Mouse (Mus musculus) heart, postnatal 36 days (tissue): ENCODE data around the gene Brk1. TPM values are rescaled to one million over a fixed set of nuclear protein-coding genes. Genes with fewer than 3 reads are reported as not detected.

Experiments
- DNase-seq, 2 experiments: peaks; one replicate each; pipeline ENCODE4 v3.0.0; 2021 to 2022
- intact Hi-C: fragments of 180-260 bp; cut with DNase I; formaldehyde crosslinking; loops from one replicate; pipeline ENCODE4 v1.15.1; 2025
- total RNA-seq, 2 experiments: library from RNA; stranded (reverse); gene quantifications; 2 replicates each; pipeline ENCODE4 v1.2.3; 2021

Brk1 gene
- total RNA-seq, 2 experiments from 2014 or later = 72.7 to 78.5 TPM

DNA sequence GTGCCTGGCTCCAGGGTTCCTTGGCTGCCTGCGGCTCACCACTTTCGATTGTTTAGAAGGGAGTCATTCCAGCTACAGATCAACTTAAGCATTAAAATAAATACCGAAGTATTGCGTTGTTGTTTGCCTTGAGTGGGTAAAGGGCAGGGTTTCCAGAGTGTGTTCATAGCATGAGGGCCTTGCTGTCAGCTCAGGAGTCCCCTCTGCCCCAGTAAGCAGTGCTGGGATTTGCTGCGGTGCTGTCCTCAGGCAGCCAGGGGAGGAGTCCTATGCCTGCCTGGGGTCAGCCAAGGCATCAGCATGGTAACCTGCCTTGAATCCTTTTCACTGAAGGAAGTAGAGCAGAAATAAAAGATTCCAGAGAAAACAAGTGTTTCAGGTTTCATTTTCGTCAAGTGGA is 52.3 kb downstream of the Brk1 start:
- intact Hi-C loops = no loop called here
- DNase-seq = no peak

DNA sequence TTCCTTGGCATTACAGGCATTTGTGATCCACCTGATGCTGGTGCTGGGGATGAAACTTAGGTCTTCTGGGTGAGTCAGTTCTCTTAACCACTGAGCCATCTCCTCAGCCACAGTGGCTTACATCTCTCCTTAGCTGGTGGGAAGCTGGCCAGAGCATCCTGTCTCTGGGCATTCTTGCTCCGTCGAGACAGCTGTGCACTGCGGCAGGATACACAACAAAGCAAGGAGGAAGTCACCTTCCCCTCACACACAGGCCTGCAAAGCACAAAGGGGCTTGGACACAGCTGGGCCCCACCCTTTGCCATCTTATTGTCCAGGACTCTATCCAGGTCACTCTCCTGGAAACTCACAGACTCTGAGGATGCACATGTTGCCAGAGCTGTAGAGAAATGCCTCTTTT is 53.7 kb downstream of the Brk1 start:
- intact Hi-C loops = no loop called here
- no peak for DNase-seq

DNA sequence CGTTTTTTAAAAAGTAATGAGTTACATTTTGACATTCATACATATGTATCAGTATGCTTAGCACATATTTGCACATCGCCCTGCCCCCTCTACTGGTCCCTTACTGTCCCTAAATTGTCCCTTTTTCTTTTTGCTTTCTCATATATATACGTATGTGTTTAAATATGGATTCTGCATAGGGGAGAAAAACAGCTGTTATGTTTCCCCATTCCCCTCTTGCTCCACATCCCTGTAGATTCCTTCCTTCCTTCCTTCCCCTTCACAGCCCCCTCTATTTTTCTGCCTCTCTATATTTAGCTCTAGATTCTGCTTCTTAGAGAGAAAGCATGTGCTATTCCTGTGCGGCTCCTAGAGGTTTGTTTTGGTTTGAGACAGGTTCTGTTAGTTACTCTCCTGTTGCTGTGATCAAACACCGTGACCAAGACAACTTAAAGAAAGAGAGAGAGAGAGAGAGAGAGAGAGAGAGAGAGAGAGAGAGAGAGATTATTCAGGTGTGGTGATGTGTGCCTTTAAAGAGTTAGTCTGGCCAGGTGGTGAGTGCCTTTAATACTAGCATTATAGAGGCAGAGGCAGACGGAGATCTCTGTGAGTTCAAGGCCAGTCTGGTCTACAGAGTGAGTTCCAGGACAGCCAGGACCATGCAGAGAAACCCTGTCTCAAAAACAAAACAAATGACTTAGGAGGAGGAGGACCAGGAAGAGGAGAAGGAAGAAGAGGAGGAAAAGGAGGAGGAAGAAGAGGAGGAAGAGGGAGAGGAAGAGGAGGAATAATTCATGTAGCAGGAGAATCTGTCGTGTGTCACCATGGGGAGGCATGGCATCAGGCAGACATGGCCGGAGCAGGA is 55.3 kb downstream of the Brk1 start:
- DNase-seq = no peak
- intact Hi-C loops = no loop called here

DNA sequence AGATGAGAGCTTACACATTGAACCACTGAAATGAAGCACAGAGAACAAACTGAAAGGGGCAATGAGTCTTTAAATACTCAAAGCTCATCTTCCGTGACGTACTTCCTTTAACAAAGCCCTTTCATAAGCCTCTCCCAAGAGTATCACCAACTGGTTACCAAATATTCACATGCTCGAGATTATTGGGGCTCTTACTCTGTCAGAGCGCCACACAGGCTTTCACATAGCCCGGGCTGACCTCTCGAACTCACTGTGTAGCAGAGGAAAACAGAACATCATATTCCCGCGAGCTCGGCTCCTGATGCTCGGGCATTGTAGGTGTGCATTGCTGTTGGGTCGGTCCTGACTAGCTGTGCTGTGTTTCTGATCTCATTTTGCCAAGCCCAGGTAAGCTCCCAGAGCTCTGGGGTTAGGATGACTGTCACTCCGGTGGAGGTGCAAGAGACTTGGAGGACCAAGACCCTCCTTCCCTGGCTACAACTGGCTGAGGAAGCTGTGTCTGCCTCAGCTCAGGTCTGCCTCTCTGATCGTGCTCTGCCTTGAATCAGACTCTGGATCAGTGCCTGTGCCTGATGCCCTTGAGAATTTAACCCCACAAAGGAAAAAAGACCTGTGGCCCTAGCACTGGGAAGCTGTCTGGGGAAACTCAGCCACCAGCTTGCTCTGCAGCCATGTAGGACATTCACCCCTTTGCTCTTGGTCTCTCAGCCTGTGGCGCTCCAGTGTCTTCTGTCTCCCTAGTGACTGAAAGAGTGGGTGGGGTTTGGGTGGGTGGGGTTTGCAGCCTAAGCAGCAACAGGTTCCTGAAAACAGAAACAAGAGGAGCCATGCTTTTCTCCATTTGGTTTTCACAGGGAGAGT is 56.1 kb downstream of the Brk1 start:
- intact Hi-C loops = no loop called here
- DNase-seq = no peak

DNA sequence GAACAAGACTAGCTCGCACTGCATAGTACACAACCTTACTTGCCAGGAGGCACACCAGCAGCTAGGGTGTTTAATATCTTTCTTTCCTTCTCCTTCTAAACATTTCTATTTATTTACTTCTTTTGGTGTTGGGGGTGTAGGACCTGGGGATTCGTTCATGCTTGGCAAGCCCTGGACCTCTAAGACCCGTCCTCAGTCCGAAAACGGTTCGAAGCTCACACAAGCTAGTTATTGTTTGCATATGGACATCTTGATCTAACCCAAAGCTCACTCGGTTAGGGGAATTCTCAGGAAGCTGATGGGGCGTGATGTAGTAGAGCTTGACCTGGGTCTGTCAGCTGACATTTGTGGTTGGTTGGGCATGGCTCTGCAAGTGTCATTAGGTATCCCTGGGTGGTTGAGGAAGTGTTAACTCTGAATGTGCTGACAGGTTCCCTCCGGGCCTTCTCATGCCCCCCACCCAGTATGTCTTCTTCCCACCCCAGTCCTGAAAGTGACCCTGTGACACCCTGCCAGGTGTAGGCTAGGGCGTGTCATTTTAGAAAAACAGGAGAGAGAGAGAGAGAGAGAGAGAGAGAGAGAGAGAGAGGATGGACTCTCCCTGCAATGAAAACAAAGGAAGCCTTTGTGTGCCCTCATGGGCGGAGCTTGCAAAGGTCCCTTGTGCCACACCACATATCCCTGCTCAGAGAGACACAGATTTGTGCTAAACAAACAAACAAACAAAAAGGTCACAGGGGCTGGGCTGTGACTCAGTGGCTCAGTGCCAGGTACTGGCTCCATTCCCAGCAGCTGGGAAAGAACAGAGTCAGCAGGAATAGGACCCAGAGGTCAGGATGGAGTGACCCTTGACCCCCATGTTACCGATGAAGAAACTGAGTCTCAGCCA is 57.0 kb downstream of the Brk1 start:
- DNase-seq = peak in 1 of 2 experiments; percentile 65
- intact Hi-C loops = no loop called here

DNA sequence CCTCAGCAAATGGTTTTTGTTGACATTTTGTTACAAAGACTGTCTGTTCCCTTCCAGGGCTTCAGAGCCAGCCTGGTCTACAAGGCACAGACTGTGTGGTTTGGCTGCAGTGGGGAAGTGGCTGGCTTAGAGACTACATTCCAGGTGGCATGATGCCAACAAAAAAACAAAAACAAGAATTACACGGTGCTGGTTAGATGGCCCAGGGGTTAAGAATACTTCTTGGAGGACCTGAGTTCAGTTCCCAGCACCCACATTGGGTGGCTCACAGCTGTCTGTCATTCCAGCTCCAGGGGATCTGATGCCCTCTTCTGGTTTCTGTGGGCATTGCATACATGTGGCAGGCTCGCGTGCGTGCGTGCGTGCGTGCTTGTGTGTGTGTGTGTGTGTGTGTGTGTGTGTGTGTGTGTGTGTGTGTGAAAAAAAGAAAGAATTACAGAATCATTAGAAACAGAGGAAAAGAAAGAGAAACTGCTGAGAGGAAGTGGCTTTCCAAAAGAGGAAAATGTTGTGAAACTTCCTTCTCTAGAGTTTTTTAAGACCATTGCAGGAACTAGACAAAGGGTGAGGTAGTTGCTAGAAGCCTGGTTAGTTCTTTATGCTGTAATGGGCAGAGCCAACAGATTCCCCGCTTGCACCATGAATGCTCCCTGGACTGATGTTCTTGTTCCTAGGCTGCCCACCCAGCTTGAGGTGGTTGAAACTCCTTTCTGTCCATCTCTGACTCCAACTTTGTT is 58.6 kb downstream of the Brk1 start:
- no peak for DNase-seq
- intact Hi-C loops = no loop called here

DNA sequence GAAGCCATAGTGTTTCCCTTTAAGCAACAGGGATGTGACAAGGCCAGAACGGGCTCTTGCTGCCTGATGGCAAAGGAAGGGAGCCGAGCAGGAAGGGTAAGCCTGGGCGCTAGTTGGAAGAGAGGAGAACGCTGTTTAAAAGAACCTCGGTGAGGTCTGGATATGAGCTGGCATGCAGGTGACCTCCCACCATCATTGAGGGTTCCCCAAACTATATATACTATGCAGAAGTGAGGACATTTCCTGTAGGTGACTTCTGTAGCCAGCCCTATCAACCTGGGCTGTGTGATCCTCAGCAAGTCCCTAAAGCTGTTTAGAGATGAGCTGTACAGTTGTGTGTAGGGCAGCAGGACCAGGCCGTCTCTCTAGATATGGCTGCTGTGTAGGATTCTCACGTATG is 59.7 kb downstream of the Brk1 start:
- intact Hi-C loops = no loop called here
- DNase-seq = no peak

Other genes starting within 250 kb of the Brk1 start
- 10 to 100 TPM; 23.6 to 24.4 TPM for gene Tada3, start 226.9 kb upstream of the Brk1 start, total RNA-seq
- gene Arpc4, start 226.7 kb upstream of the Brk1 start, total RNA-seq = 10 to 100 TPM; 69.5 to 73.0 TPM
- gene Ttll3, start 215.5 kb upstream of the Brk1 start, total RNA-seq = 1 to 10 TPM in 1 of 2 experiments, under 1 TPM in 1; 0.67 to 1.5 TPM
- 10 to 100 TPM in 1 of 2 experiments, 1 to 10 TPM in 1; 9.9 to 11.6 TPM for gene Rpusd3, start 185.4 kb upstream of the Brk1 start, total RNA-seq
- 10 to 100 TPM in 1 of 2 experiments, 1 to 10 TPM in 1; 2.5 to 14.0 TPM for gene Cidec, start 169.0 kb upstream of the Brk1 start, total RNA-seq
- gene Jagn1, start 162.2 kb upstream of the Brk1 start, total RNA-seq = 10 to 100 TPM; 20.4 to 20.9 TPM
- under 1 TPM; 0.65 to 0.67 TPM for gene Il17re, start 146.3 kb upstream of the Brk1 start, total RNA-seq
- gene Il17rc, start 133.3 kb upstream of the Brk1 start, total RNA-seq = 1 to 10 TPM; 6.4 to 6.7 TPM
- 10 to 100 TPM; 45.9 to 57.5 TPM for gene Creld1, start 121.5 kb upstream of the Brk1 start, total RNA-seq
- gene Prrt3, start 102.8 kb upstream of the Brk1 start, total RNA-seq = not detected
- 10 to 100 TPM; 57.9 to 61.8 TPM for gene Emc3, start 73.1 kb upstream of the Brk1 start, total RNA-seq
- gene Fancd2, start 73.1 kb upstream of the Brk1 start, total RNA-seq = under 1 TPM; 0.11 to 0.17 TPM
- gene Fancd2os, start 4.1 kb upstream of the Brk1 start, total RNA-seq = not detected
- 10 to 100 TPM; 10.5 to 13.8 TPM for gene Vhl, start 19.2 kb downstream of the Brk1 start, total RNA-seq
- 10 to 100 TPM in 1 of 2 experiments, 1 to 10 TPM in 1; 7.5 to 10.2 TPM for gene Irak2, start 33.7 kb downstream of the Brk1 start, total RNA-seq
- gene Tatdn2, start 92.3 kb downstream of the Brk1 start, total RNA-seq = 10 to 100 TPM; 56.1 to 62.1 TPM
- not detected for gene Ghrl, start 115.1 kb downstream of the Brk1 start, total RNA-seq
- 10 to 100 TPM; 68.4 to 69.3 TPM for gene Sec13, start 136.0 kb downstream of the Brk1 start, total RNA-seq